In the genomic region with DNA sequence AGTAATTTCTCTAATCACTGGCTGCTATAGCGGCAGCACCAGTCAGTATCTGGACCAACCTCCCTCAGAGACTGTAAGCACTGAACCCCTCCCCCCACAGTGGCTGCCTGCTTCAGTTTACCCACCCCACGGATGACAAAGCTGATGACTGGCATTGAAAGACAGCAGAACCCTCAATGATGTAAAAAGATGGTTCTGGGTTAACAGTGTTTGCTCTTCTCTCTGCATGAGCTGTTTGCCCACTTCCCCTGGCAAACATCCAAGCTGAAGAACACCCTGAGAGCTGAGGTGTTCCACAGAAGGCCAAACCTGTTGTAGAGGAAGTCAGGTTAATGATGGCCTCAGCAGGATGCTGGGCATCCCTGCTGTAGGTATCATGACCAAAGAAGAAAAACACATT, we compare ENCODE assay signal across 11 mouse cellular contexts. TPM values are rescaled to one million over a fixed set of nuclear protein-coding genes. Genes with fewer than 3 reads are reported as not detected.
DNase-seq lines count a peak whose midpoint lies in the region.
"Had no signal": no experiment of that assay in that cellular context is flagged by ENCODE, and none has a peak within 500 bp of the region (broad histone marks: within the 10 kb centered on the region; RNA-seq: fewer than 3 reads in every experiment).

No protein-coding gene starts in this region.

- DNase-seq in spleen, adult 18-20 months, result peak; percentile 55
- DNase-seq in spleen, adult 12 weeks (ENCODE audit: low spot score), result no peak
- DNase-seq in cerebellum, adult 11-12 months, result peak; percentile 83
- DNase-seq in induced T-regulatory cell, adult 2 months (ENCODE audit: low read depth), result peak; percentile 55
- DNase-seq in thymus, postnatal 25 days, result peak; percentile 28
- DNase-seq in adrenal gland, postnatal 25 days, result no peak
- DNase-seq in limb, embryonic 10.5 days (ENCODE audit: low spot score), result no peak

- H3K27ac ChIP-seq in limb, embryonic 10.5 days, result no peak overlapping the region
- H3K27ac ChIP-seq: intestine, embryonic 15.5 days; midbrain, embryonic 12.5 days; neural tube, embryonic 15.5 days had no signal

- WGBS in limb, embryonic 10.5 days, result 62% methylated on average over 2 of the region's 2 CpGs

- no peaks in the 10 kb centered on the region for H3K9me3 ChIP-seq in limb, embryonic 10.5 days (replicated peaks)
- H3K9me3 ChIP-seq: intestine, embryonic 15.5 days; midbrain, embryonic 12.5 days; neural tube, embryonic 15.5 days had no signal

- H3K27me3 ChIP-seq in limb, embryonic 10.5 days (ENCODE audit: low read depth, poor library complexity, severe bottlenecking), result no peaks in the 10 kb centered on the region
- H3K27me3 ChIP-seq: intestine, embryonic 15.5 days; midbrain, embryonic 12.5 days; neural tube, embryonic 15.5 days had no signal

- no peaks in the 10 kb centered on the region for H3K36me3 ChIP-seq in limb, embryonic 10.5 days
- H3K36me3 ChIP-seq: intestine, embryonic 15.5 days; midbrain, embryonic 12.5 days; neural tube, embryonic 15.5 days had no signal

- H3K4me1 ChIP-seq in limb, embryonic 10.5 days, result 0 out of 2 replicates have a peak, but pooled peaks cover 4% of the 10 kb centered on the region
- H3K4me1 ChIP-seq: intestine, embryonic 15.5 days; midbrain, embryonic 12.5 days had no signal

- H3K4me3 ChIP-seq in limb, embryonic 10.5 days, result no peak overlapping the region
- H3K4me3 ChIP-seq: erythroblast, embryonic 14.5 days; intestine, embryonic 15.5 days; midbrain, embryonic 12.5 days; neural tube, embryonic 15.5 days had no signal

RNA-seq across cellular contexts. Expression of a gene that starts 32.3 kb away (rescaled TPM):
- total RNA-seq in adrenal gland, postnatal 25 days (2021), result 71.3 and 77.7 TPM in 2 replicates
- polyA plus RNA-seq in limb, embryonic 10.5 days (2016; fragmentation: Nextera tagmentation; extraction: Ambion mirVana), result 94.0 and 96.0 TPM in 2 replicates

RNA-seq across cellular contexts. Expression of a gene that starts 54.3 kb away (rescaled TPM):
- 4.4 and 4.6 TPM in 2 replicates for total RNA-seq in adrenal gland, postnatal 25 days (2021)
- 10.8 and 15.8 TPM in 2 replicates for polyA plus RNA-seq in limb, embryonic 10.5 days (2016; fragmentation: Nextera tagmentation; extraction: Ambion mirVana)

RNA-seq across cellular contexts. Expression of a gene that starts 57.6 kb away (rescaled TPM):
- total RNA-seq in adrenal gland, postnatal 25 days (2021), result 63.0 TPM in 2 replicates
- 61.2 and 61.8 TPM in 2 replicates for polyA plus RNA-seq in limb, embryonic 10.5 days (2016; fragmentation: Nextera tagmentation; extraction: Ambion mirVana)

Comparison
In these comparisons a context has a peak if more than half of its experiments do, and no peak if none do; other contexts are left out.
1. DNase-seq: peak in spleen, adult 18-20 months (2 of 2), cerebellum, adult 11-12 months (single experiment), induced T-regulatory cell, adult 2 months (single experiment) and thymus, postnatal 25 days (single experiment); none in spleen, adult 12 weeks (single experiment), adrenal gland, postnatal 25 days (single experiment) and limb, embryonic 10.5 days (single experiment).